Mouse (Mus musculus): ENCODE measurements around the gene Cysrt1.

The Cysrt1 gene

DNA sequence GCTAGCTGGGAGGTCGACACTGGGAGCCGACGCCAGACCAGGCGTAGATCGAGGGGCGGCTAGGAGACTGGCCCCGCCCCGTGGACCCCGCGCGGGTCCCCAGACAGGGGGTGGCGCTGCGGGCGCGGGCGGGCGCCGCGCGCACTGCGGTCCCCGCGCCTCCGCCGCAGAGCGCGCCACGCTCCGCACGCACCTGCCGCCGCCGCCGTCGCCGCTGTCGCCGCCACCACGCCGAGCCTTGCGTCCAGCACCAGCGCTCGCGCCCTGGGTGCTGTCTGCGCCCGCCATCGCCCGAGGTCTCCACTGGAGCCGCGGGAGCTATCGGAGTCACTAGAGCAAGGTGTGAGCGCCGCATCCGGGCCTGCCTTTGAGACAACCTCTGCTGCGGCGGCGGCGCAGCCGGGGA, at the start of gene Cysrt1, which contains the start of gene Rnf208:
TSS of gene Cysrt1 (minus strand) at position 352 of the 406 bp plus-strand sequence.
TSS of gene Rnf208 (plus strand) at position 155 of the 406 bp plus-strand sequence.
- no peak for DNase-seq (ENCODE audit: low spot score in 2 of 2)

DNA sequence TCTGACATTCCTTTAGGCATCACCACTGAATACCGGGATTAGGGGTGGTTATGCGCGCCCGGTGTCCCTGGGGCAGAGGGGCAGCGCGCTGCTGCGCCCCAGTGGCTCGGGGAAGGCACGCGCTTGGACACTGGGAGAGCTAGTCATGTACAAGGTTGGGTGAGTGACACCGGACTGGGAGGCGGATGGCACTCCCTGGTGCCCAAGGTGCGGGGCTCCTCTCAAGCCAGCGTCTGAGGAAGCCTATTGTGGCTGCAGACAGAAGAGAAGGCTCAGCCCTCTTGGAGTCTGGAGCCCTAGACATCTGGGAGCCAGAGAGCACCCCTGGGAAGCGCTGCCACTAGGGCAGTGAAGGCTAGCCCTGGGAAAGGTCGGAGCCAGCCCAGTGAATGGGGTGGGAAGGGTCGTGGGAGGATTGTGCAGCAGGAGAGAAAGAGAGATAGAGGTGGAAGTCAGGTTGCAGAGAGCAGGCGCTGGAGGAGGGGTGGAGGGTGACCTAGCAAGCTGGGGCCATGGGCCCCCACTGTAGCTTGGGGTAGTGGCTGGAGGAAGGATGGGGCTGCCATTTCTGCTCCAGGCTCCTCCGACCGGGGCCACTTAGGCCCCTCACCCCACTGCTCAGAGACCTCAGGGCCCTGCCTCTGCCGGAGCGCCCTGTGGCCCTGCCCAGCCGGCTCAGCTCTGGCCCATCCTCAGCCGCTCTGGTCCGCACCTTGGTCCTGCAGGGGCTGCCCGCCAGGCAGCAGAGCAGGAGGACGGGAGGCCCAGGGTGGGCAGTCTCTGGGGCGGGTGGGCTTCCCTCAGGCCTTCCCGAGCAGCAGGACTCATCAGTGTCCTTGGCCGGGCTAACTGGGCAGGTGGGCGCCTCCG, 49.2 kb upstream of the Cysrt1 start:
- peak in 1 of 2 experiments; percentile 42 for DNase-seq (ENCODE audit: low spot score in 2 of 2)

DNA sequence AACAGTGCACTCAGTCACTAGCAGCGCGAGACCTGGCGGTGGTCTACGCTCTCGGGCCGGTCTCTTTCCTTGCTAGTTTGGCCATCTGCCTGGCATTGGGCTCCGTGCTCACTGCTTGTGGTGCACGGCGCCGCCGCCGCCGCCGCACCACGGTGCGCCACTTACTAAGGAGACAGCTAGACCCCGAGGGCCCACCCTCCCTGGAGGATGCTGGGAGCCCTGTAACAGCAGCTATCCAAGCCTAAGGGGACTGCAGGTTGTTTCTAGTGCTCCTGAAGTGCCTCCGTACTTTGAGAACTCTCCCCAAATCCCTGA, 48.5 kb upstream of the Cysrt1 start:
- DNase-seq (ENCODE audit: low spot score in 2 of 2) = no peak

DNA sequence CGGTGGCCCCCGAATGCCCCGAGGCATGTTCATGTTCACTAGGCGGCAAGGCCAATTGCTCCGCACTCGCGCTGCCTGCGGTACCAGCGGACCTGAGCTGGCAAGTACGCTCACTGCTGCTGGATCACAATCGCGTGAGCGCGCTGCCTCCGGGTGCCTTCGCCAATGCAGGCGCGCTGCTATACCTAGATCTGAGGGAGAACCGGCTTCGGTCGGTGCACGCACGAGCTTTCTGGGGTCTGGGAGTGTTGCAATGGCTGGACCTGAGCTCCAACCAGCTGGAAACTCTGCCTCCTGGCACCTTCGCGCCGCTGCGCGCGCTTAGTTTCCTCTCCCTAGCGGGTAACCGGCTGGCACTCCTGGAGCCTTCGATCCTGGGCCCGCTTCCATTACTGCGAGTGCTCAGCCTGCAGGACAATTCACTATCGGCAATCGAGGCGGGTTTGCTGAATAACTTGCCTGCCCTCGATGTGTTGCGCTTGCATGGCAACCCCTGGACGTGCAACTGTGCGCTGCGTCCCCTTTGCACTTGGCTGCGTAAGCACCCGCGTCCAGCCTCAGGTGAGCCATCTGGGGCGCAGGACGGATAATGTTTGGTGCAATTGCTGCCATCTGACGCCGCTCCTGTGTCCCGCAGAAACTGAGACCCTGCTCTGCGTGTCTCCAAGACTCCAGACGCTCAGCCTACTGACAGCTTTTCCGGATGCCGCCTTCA, 48.0 kb upstream of the Cysrt1 start:
- DNase-seq (ENCODE audit: low spot score in 2 of 2) = peak in 1 of 2 experiments; percentile 55

DNA sequence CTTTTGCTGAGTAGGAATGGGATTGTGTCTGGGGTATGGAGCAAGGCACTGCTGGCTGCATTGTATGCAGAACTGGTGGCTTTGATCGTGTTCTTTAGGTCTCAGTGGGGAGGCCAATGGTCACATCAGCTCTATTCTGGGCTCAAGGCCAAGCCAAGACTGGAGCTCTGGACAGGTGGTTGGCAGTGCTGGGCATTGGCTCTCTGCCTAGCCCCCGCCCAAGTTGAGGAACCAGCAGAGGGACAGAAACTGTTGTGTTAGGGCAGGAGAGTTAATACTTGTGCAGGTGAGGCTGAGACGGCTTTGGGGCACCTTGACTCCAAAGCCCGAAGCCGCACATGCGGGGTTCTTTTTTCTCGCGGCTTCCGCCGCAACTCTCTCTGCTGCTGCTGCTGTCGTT, 47.4 kb upstream of the Cysrt1 start, which contains the start of gene Lrrc26:
TSS of gene Lrrc26 (plus strand) at position 265 of the 400 bp plus-strand sequence.
- DNase-seq (ENCODE audit: low spot score in 2 of 2) = peak in 1 of 2 experiments; percentile 43

DNA sequence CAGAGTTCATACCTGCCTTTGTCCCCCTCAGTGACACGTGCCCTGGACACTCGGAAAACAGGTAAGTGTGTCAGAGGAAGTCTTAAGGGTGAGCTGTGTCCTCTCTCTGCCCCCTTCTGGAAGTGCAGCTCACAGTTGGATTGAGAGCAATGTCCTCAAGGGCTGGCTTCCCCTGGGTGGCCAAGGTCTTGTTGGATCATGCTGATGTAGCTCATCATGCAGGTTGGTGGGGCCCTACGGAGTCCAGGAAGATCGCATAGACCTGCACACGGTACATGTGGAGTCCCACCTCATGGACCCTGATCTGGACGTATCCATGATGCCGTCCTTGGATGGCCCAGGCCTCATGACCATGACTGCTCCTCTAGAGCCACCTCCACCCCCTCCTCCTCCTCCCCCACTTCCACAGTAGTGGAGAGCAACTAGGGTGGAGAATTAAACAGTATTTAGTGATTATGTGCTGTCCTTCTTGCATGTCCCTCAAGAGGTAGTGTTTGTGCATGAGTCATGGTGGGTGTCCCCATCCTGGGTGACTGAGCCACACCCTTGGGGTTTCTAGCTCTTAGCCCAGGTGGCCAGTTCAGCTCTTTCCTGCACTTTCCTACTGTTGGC, 46.6 kb upstream of the Cysrt1 start:
- no peak for DNase-seq (ENCODE audit: low spot score in 2 of 2)

DNA sequence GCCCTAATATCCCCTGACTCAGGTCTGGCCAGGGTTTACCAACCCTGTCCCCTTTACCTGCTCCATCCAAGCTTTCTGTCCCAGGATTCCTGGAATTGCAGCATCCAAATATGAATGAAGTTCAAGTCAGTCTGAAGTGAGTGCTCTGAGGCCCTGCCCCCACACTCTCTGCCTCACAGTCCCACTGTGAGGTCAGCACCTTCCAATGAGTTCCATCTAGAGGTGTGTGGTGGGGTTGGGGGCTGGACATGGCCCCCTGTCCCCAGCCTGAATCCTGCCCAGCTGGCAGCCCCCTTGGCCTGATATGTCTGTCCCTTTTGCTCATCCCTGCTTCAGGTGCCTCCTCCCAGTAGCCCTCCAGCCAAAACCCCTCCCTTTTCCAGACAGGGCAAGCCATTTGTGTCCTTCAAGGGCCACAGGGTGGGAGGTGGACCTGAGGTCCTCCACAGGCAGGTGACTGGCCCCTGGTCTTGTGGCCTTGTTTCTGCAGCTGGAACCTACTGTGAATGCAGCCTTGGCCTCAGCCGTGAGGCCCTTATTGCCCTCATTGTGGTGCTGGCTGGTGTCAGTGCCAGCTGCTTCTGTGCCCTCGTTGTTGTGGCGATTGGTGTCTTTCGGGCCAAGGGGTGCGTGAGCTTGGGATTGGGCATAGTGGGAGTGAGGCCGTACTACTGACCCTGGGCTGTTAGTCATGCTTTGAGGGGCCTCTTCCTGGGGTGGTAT, 45.8 kb upstream of the Cysrt1 start, which contains the start of gene Tmem210:
TSS of gene Tmem210 (plus strand) at position 219 of the 723 bp plus-strand sequence.
- DNase-seq (ENCODE audit: low spot score in 2 of 2) = no peak

DNA sequence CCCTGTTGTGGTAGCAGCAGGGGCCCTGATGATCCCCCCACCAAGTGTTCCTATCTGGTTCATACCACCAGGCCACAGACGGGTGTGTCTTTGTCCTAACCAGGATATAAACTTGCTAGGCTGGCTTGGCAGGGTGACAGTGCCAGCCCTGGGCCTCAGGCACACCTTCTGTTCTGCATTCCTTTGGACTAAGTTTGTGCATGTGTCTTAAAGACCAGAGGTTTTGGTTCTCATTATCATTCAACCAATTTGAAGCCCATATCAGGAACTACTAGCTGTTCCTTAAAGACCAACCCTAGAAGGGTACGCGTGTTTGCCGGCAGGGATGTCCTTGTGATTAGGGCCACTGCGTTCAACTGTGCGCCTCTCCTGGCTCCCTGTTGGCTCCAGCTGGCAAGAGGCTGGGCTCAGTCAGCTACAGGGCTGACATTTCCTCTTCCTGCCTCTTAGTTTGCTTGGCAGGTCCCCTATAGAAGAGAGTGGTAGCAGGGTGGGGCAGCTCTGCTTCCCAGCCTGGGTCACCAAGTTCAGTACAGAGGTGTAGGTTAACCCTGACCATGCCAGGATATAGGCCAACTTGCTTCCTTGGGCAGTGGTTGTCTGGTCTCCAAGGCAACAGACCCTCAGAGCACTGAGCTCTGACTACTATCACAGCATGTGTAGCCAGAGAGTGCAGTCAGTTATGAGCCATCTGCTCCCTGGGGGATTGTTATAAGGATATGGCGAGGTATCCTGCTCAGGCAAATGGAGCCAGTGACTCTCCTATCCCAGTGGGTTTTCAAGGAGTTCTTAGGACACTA, 44.8 kb upstream of the Cysrt1 start:
- DNase-seq (ENCODE audit: low spot score in 2 of 2) = peak; percentile 58 to 70

DNA sequence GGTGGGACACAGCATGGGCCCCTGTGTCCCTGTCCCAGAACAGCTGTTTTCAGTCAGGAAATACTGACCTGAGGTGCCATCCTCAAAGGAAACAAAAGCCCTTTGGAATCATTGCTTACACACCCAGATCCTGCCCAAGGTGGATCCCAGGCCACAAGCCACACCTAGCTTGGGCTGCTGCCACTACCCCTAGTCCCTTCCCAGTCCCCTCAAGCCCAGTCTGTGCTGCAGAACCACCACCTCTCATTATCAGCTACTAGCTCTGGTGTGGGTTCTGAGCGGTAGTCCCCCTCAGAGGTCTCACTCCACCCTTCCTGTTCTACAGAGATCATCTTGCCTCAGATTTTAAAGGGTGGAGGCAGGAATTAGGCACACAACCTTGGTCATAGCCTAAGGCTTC, 44.1 kb upstream of the Cysrt1 start:
- DNase-seq (ENCODE audit: low spot score in 2 of 2) = no peak

DNA sequence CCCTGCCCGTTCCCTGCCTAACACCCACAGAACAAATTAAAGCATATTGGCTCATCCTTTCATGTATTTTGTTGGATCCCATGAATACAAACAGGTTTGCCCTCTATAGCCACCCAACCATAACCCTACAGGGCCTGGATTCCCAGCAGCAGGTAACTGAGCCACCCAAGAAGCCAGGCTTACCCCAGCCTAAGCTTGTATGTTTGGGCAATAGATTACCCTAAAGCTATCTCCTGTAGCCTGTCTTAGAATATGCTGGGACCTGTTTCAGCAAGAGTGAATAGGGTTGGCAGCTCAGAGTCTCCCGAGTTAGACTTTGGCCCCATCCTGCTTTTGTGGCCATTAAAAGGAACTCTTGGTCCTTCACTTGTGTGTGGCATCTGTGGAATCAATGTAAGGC, 43.3 kb upstream of the Cysrt1 start:
- no peak for DNase-seq (ENCODE audit: low spot score in 2 of 2)

DNA sequence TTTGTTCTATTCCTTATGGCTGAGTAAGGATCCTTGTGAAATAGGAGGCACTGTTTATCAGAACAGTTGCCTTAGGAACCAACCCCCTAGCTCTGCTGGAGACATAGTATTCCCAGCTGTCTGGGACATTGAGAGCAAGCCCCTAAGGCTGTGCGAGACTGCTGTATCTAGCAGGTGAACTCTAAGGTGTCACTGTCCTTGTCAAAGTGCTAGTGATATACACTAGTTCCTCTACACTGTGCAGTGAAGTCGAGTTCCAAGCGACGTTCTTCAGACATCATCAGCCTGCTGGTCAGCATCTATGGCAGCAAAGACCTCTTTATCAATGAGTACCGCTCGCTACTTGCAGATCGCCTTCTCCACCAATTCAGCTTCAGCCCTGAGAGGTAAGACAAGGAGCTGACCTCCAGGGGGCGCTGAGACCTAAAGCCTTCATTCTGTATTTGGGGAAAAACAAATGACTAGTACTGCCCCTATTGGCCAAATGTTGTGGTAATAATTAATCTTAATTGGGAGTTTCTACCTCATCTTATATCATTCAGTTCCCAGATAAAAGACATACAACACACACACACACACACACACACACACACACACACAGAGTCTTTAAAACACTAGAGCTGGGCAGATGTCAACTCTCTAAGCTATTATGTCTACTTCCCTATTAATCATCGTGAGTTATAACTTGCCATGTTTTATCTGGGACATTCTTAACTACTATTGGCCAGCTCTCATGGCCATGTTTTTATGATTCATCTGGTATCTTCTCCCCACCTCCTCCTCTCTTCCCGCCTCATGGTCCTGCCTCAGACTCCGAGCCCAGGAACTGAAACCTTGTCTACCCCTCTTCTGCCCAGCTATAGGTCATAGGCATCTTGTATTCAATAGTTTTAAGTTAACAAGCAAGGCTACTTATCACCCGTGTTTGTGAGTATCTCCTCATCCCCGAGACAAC, 37.0 kb upstream of the Cysrt1 start:
- peak; percentile 68 to 83 for DNase-seq (ENCODE audit: low spot score in 2 of 2)

DNA sequence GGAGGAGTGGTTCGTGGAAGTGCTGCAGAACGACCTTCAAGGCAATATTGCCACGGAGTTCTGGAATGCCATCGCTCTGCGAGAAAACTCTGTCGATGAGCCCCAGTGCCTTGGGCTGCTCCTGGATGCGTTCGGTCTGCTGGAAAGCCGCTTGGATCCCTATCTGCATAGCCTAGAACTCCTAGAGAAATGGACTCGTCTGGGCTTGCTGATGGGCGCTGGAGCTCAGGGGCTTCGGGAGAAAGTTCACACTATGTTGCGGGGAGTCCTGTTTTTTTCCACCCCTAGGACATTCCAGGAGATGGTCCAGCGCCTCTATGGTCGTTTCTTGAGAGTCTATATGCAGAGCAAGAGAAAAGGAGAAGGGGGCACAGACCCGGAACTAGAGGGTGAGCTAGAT, 30.8 kb upstream of the Cysrt1 start:
- no peak for DNase-seq (ENCODE audit: low spot score in 2 of 2)

DNA sequence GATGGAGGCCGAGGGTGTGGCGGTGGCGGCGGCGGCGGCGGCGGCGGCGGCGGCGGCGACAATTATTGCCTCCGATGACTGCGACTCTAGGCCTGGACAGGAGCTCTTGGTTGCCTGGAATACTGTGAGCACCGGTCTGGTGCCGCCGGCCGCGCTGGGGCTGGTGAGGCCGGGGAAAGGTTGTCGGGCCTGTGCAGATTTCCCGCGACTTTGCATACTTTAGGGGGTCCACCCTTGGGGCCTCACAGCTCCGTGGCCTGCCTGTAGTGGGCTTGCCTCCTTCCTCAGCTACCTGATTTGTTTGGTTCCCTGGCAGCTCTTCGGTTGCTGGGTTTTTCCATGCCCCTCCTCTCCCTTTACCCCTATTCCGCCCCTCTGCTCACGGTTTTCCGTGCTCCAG, 30.3 kb upstream of the Cysrt1 start:
- no peak for DNase-seq (ENCODE audit: low spot score in 2 of 2)

DNA sequence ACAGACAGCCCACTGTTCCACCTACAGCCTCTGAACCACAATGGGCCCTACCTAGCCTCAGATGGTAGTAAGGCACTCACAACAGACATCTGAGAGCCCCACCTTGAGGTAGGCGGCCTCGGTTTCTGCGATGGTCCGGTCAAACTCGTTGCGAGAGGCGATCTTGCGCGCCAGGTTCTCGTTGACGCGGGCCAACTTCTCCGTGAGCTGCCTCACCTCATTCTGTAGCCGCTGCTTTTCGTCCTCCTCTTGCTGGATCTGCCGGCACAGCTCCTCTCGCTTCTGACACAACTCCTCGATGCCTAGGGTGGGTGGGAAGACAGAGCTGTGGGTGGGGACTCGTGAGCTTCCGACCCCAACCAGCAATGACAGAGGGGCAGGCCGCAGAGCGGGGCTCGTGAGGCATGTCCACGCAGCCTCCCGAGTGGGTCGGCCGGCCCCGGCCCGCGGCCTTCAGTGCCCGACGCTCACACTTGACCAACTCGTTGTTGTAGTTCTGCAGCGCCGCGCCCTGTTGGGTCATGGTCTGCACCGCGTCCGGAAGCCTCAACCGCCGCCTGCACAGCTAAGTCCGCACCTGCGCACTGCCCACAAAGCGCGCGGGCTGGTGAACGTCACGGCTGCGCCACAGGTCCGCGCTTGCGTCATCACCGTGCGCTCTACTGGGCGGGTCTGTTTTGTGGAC, 29.7 kb upstream of the Cysrt1 start, which contains the start of the genes Ssna1 and Anapc2:
TSS of gene Ssna1 (minus strand) at position 612 of the 685 bp plus-strand sequence.
TSS of gene Anapc2 (plus strand) at position 652 of the 685 bp plus-strand sequence.
- peak; percentile 95 to 98 for DNase-seq (ENCODE audit: low spot score in 2 of 2)

DNA sequence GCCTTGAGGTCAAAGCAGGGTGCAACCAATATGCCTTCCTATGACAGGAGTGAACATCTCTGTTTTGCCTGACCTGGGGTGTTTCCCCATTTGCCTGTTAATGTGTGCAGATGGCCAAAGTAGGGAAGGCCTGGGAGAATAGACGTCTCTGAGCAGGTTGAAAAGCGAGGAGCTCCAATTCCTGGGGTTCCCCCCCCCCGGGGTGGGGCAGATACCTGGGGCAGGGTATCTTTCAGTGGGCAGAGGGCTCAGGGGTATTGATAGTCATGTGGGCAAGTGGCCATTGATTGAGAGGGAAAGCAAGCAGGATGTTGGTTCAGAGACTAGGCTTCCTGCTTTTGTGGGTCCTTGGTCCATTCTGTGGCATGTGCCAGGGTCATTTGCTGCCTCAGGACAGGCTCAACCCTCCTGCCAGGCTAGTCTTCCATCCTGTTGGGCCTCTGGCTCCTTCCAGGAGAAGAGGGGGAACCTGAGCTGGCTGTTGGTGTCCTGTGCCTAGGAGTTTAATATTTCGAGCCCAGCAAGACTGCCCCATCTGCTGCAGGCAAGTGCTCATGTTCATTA, 25.6 kb upstream of the Cysrt1 start:
- DNase-seq (ENCODE audit: low spot score in 2 of 2) = no peak

DNA sequence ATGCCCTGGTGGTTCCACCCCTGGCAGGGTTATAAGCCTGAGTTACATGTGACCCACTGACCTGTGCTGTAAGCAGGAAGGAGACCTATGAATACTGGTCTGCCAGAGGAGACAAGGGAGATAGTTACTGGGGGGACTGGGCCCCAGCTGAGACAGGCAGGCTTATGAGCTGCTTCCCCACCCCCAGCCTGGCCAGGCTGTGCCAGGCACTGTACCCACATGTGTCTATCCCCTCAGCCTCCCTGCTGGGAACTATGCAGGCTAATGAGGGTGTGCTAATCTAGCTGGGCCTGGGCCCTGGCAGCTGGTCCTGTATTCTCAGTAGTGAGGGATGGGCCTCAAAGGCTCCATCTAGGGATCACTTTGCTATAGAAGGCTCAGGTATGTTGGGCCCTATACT, 25.0 kb upstream of the Cysrt1 start:
- no peak for DNase-seq (ENCODE audit: low spot score in 2 of 2)

DNA sequence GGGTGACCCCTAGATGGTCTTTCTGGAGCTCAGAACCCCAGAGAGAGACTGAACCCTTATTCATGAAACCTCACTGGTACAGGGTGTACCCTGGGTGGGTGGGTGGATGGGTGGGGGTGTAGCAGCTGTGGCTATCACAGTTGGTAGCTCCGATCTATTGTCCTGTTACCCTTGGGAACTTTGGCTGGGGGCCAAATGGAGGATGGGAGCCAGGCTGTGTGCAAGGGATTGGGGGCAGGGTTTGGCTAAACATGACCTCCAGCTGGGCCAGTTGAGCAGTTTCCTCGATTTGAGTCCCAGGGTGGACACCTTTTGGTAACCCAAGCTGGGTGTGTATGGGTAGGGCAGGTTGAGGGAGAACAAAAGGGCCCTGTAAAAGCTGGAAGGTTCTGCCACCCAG, 24.5 kb upstream of the Cysrt1 start:
- no peak for DNase-seq (ENCODE audit: low spot score in 2 of 2)

DNA sequence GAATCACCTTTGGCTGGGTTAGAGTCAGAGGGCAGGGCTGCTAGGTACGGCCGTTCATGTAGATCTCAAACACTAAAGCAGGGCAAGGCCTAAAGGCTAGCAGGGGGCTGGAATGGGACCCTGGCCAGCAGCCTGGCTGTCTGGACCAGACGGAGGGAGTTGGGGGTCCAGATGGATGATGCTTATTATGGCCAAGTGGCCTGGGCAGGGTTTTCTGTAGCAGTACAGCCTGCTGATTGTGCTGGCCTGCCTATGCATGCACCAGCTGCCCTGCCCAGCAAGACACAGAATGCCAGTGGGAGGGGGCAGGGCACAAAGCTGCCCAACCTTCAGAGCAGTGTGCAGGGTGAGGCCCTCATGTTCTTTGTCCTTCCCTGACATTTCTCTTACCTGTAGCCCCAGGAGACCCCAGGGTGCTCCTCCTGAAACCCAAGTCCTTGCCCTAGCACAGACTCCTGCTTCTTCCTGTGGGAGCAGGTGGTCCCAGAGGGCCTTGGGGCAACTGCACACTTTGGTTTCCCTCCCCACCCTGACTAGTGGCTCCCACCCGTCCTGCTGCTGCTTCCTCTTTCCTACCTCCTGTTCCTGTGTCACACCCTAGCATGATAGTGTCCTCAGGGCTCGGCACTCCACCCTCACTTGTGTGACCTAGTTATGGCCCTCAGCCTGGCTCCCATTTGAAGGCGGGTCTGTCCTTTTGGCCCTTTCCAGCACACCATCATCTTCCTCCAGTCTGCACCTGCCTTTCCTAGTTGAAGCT, 23.8 kb upstream of the Cysrt1 start:
- peak in 1 of 2 experiments; percentile 57 for DNase-seq (ENCODE audit: low spot score in 2 of 2)

All from urinary bladder, adult 18-20 months (tissue).